Mouse (Mus musculus) retina, embryonic 14.5 days (tissue): ENCODE data around the gene Camkk1.

Source experiments
- DNase-seq: peaks from one replicate; pipeline ENCODE4 v3.0.0-alpha.2; 2015; ENCODE audit warnings: low spot score

Camkk1 gene

GRCm38 (mm10) chr11:73015391-73016102 lies 3.3 kb upstream of the Camkk1 start:
- DNase-seq = no peak

GRCm38 (mm10) chr11:73016103-73016420 lies 2.7 kb upstream of the Camkk1 start:
- DNase-seq = no peak

- DNase-seq = peak; percentile 58
Observed at GRCm38 (mm10) chr11:73019147-73019795, 463 bp downstream of the Camkk1 start.

- no peak for DNase-seq
Observed at GRCm38 (mm10) chr11:73020953-73021800, 2.4 kb downstream of the Camkk1 start.

- no peak for DNase-seq
Observed at GRCm38 (mm10) chr11:73023099-73023498, 4.3 kb downstream of the Camkk1 start.

GRCm38 (mm10) chr11:73023827-73024226 lies 5.0 kb downstream of the Camkk1 start:
- no peak for DNase-seq

- DNase-seq = no peak
Observed at GRCm38 (mm10) chr11:73024236-73024904, 5.6 kb downstream of the Camkk1 start.

- no peak for DNase-seq
Observed at GRCm38 (mm10) chr11:73026961-73027360, 8.2 kb downstream of the Camkk1 start.

GRCm38 (mm10) chr11:73030821-73031498 lies 12.2 kb downstream of the Camkk1 start:
- peak; percentile 95 for DNase-seq

GRCm38 (mm10) chr11:73031536-73031935 lies 12.7 kb downstream of the Camkk1 start:
- DNase-seq = peak; percentile 66

- no peak for DNase-seq
Observed at GRCm38 (mm10) chr11:73036077-73036476, 17.3 kb downstream of the Camkk1 start.

GRCm38 (mm10) chr11:73036889-73037288 lies 18.1 kb downstream of the Camkk1 start:
- peak; percentile 36 for DNase-seq

GRCm38 (mm10) chr11:73037691-73038090 lies 18.9 kb downstream of the Camkk1 start:
- no peak for DNase-seq

GRCm38 (mm10) chr11:73039102-73039799 lies 20.4 kb downstream of the Camkk1 start:
- DNase-seq = peak; percentile 84

GRCm38 (mm10) chr11:73044229-73044755 lies 25.5 kb downstream of the Camkk1 start:
- DNase-seq = peak; percentile 14

GRCm38 (mm10) chr11:73044789-73045188 lies 26.0 kb downstream of the Camkk1 start:
- DNase-seq = no peak

GRCm38 (mm10) chr11:73047542-73047996 lies 28.8 kb downstream of the Camkk1 start, which contains the start of gene Ncbp3:
Ncbp3 (plus strand) TSS chr11:73047783.
- DNase-seq = peak; percentile 99

GRCm38 (mm10) chr11:73048030-73048876 lies 29.4 kb downstream of the Camkk1 start:
- no peak for DNase-seq

GRCm38 (mm10) chr11:73049335-73049734 lies 30.5 kb downstream of the Camkk1 start:
- DNase-seq = peak; percentile 92

GRCm38 (mm10) chr11:73052795-73053194 lies 34.0 kb downstream of the Camkk1 start:
- no peak for DNase-seq
